Mouse (Mus musculus) B cell, adult 67 days (primary cell): Measurements from ENCODE around the gene C77080. TPM values are rescaled to one million over a fixed set of nuclear protein-coding genes. Genes with fewer than 3 reads are reported as not detected.

Source experiments
- total RNA-seq, 2 experiments: library from RNA; stranded (reverse); gene quantifications; 4 replicates each; pipeline ENCODE4 v1.2.4; 2023

Gene C77080
- under 1 TPM; 0.21 to 0.29 TPM for total RNA-seq

GRCm38 (mm10) chr4:129261196-129261595 lies at the start of gene C77080:
C77080 (minus strand) TSS chr4:129261404.

GRCm38 (mm10) chr4:129287472-129287981 lies 26.3 kb upstream of the C77080 start, which contains the start of gene Sync:
Sync (plus strand) TSS chr4:129287617.

GRCm38 (mm10) chr4:129189542-129190519 lies 71.4 kb downstream of the C77080 start, which contains the start of the genes S100pbp and Yars:
S100pbp (minus strand) TSS chr4:129189727.
Yars (plus strand) TSS chr4:129189760.

Other genes starting within 250 kb of the C77080 start
- 100 to 1,000 TPM; 117 to 145 TPM for gene Rnf19b, start 203.1 kb downstream of the C77080 start, total RNA-seq
- gene Tmem54, start 155.9 kb downstream of the C77080 start, total RNA-seq = not detected
- gene Hpca, start 139.4 kb downstream of the C77080 start, total RNA-seq = not detected
- gene Fndc5, start 124.4 kb downstream of the C77080 start, total RNA-seq = not detected
- 10 to 100 TPM; 51.9 to 52.3 TPM for gene S100pbp, start 71.7 kb downstream of the C77080 start, total RNA-seq
- gene Yars, start 71.6 kb downstream of the C77080 start, total RNA-seq = 10 to 100 TPM; 47.4 to 56.5 TPM
- gene Sync, start 26.2 kb upstream of the C77080 start, total RNA-seq = not detected
- 100 to 1,000 TPM; 148 to 152 TPM for gene Rbbp4, start 74.0 kb upstream of the C77080 start, total RNA-seq
- 10 to 100 TPM; 41.3 to 51.8 TPM for gene Zbtb8os, start 74.3 kb upstream of the C77080 start, total RNA-seq
- gene Zbtb8a, start 116.7 kb upstream of the C77080 start, total RNA-seq = 1 to 10 TPM; 2.3 to 3.3 TPM
- not detected for gene Zbtb8b, start 179.4 kb upstream of the C77080 start, total RNA-seq
- 100 to 1,000 TPM; 105 to 112 TPM for gene Bsdc1, start 200.2 kb upstream of the C77080 start, total RNA-seq
- gene Tssk3, start 229.6 kb upstream of the C77080 start, total RNA-seq = not detected
- gene Fam229a, start 229.8 kb upstream of the C77080 start, total RNA-seq = 1 to 10 TPM in 1 of 2 experiments, not detected in 1; 1.4 TPM